Mouse (Mus musculus): ENCODE results near the gene Elk3. TPM values are rescaled to one million over a fixed set of nuclear protein-coding genes. Genes with fewer than 3 reads are reported as not detected.

Elk3 gene
- polyA plus RNA-seq, 1 experiment from 2014 or later: 21.9 TPM

DNA sequence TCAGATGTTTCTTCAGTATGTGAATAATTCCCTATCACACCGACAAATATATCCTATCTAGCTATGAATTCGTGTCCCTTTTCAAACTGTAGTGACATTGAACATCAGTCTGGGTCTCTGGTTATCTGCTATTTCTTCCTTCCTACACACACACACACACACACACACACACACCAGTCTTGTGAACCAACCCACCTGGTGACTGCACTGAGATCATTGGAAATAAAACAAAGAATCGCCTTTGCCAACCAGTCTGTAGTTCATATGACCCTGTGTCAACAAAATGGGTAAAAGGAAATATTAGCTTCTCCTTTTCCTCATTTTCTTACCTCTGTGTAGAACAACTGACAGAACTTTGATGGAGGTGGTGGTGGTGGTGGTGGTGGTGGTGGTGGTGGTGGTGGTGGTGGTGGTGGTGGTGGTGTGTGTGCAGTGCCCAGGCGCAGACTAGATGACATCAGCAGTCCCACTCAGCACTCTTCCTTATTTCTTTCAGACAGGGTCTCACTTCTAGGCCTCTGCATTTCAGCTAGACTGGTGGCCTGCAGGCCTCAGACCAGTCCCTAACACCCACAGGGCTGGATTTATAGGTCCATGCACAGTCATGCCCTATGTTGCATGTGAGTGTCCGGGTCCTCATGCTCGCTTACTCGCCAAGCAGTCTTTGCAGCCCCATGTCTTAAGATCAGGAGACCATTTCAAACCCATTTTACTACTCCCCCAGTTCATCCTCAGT, 64.6 kb downstream of the Elk3 start:
- ATAC-seq: no peak
- H3K36me3 ChIP-seq: no peaks in the 10 kb centered on the region
- no peak overlapping the region for H3K27ac ChIP-seq
- no peak overlapping the region for H3K4me3 ChIP-seq (replicated peaks)
- H3K27me3 ChIP-seq (replicated peaks): no peaks in the 10 kb centered on the region
- no peak overlapping the region for H3K9ac ChIP-seq
- H3K4me1 ChIP-seq (replicated peaks): peaks cover 15% of the 10 kb centered on the region
- no peak overlapping the region for H3K4me2 ChIP-seq (replicated peaks)
- 93% methylated on average over 7 of the region's 7 CpGs for WGBS
- H3K9me3 ChIP-seq: no peaks in the 10 kb centered on the region

DNA sequence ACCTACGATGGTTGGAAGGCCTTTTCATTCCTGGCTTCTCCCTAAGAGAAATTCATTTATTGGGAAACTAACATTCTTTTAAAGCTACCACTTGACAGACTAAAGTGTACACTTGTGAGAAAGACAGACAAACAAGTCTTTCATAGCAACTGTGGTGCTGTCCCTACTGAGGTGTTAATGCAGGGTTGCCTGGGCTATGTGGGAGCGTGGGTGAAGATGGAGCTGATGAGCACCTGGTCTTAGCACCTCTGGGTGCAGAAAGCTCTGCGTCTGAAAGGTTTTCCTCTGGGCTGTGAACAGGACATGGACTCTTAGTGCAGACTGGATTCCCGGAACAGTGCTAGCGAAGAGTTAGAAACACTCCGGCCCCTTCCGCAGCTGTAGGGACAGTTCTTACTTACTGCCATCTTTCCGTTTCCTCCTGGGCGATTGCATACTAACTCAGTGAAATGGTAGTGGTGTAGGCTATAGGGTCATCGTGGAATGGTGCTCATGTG, 66.7 kb downstream of the Elk3 start:
- H3K27ac ChIP-seq: no peak overlapping the region
- WGBS: 88% methylated on average over 10 of the region's 10 CpGs

DNA sequence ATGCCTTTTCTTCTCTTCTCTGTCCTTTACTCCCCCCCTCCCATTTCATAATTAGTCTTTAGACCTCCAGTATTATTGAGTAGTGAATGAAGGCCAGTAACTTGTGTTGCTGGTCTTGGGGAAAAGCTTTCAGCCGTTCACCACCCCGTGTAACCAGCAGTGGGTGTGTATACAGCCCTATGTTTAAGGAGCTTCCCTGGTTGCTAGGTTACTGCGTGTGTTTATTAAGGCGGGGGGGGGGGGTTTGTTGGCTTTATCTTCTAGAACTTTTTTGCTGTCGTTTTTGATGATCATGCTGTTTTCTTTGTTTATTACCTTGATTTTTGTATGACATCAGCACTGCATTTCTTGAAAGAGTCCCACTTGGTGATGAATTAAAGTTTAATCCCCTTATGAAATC, 68.1 kb downstream of the Elk3 start:
- peaks cover 6% of the 10 kb centered on the region; the same call in 1 of the 2 replicates for H3K4me1 ChIP-seq (replicated peaks)
- H3K27ac ChIP-seq: no peak overlapping the region
- H3K4me2 ChIP-seq (replicated peaks): no peak overlapping the region
- H3K4me3 ChIP-seq (replicated peaks): no peak overlapping the region
- WGBS: 11% methylated on average over 5 of the region's 5 CpGs
- no peaks in the 10 kb centered on the region for H3K27me3 ChIP-seq (replicated peaks)
- no peak for ATAC-seq
- H3K9me3 ChIP-seq: no peaks in the 10 kb centered on the region
- no peak overlapping the region for H3K9ac ChIP-seq
- H3K36me3 ChIP-seq: 0 out of 2 replicates have a peak, but pooled peaks cover 3% of the 10 kb centered on the region

More for the DNA sequence above, 66.7 kb downstream of the Elk3 start:
- H3K36me3 ChIP-seq: 0 out of 2 replicates have a peak, but pooled peaks cover under 1% of the 10 kb centered on the region
- H3K4me1 ChIP-seq (replicated peaks): peaks cover 8% of the 10 kb centered on the region; the same call in 1 of the 2 replicates
- no peak for ATAC-seq
- no peak overlapping the region for H3K9ac ChIP-seq
- H3K27me3 ChIP-seq (replicated peaks): no peaks in the 10 kb centered on the region
- H3K4me3 ChIP-seq (replicated peaks): no peak overlapping the region
- H3K4me2 ChIP-seq (replicated peaks): no peak overlapping the region
- no peaks in the 10 kb centered on the region for H3K9me3 ChIP-seq

DNA sequence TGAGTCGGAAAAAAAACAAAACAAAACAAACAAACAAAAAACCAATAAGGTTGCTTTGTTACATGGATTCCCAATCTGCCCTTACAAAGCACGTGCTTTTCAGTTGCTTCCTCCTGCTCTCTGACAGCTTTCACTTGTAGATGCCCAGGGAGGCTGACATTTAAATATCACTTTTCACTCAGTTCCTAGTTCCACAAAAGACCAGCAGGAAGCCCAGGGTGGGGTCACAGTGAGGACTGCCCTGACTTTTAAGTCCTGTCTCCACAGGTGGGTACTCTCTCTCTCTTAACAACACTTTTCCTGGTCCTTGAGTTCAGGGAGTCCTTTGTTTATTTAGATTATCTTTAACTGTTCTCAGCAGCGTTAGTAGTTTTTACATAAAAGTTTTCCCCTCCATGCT, 68.7 kb downstream of the Elk3 start:
- no peak overlapping the region for H3K27ac ChIP-seq
- H3K4me2 ChIP-seq (replicated peaks): no peak overlapping the region
- 0 out of 2 replicates have a peak, but pooled peaks have one; percentile 36 for ATAC-seq
- WGBS: 14% methylated on average over 3 of the region's 3 CpGs
- H3K4me3 ChIP-seq (replicated peaks): no peak overlapping the region
- no peaks in the 10 kb centered on the region for H3K9me3 ChIP-seq
- 0 out of 2 replicates have a peak, but pooled peaks cover 3% of the 10 kb centered on the region for H3K36me3 ChIP-seq
- no peaks in the 10 kb centered on the region for H3K4me1 ChIP-seq (replicated peaks)
- H3K27me3 ChIP-seq (replicated peaks): no peaks in the 10 kb centered on the region
- no peak overlapping the region for H3K9ac ChIP-seq

DNA sequence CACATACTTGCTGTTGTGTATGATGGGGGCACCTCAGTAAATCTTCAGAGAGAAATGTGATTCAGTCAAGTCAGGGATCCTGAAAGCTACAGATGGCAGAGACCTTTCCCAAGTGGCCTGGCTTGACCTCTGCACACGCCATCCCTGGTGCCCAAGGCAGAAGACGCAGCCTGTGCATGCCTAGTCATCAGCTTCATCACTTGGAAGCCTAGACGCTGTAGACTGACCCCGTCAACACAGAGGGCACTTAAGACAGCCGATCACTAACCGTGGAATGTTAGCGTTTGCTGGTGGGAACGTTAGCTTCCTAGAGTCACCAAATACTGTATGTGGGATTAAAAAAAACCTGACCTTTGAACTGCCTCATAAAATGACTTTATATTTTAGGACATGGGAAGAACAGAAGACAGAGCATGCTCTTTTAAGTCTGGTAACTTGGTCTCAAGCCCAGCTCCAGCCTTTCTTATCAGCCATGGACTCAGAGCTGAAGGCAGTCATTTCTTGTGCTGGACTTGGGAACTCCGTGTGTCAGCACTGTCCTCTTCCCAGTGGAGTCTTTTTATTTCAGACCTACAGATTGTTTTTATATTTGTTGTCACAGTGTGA, 71.6 kb downstream of the Elk3 start:
- H3K4me1 ChIP-seq (replicated peaks): no peaks in the 10 kb centered on the region
- 0 out of 2 replicates have a peak, but pooled peaks cover 6% of the 10 kb centered on the region for H3K36me3 ChIP-seq
- no peaks in the 10 kb centered on the region for H3K9me3 ChIP-seq
- WGBS: 77% methylated on average over 9 of the region's 9 CpGs
- H3K9ac ChIP-seq: no peak overlapping the region
- H3K4me3 ChIP-seq (replicated peaks): no peak overlapping the region
- no peak overlapping the region for H3K4me2 ChIP-seq (replicated peaks)
- no peak for ATAC-seq
- no peak overlapping the region for H3K27ac ChIP-seq
- H3K27me3 ChIP-seq (replicated peaks): no peaks in the 10 kb centered on the region

DNA sequence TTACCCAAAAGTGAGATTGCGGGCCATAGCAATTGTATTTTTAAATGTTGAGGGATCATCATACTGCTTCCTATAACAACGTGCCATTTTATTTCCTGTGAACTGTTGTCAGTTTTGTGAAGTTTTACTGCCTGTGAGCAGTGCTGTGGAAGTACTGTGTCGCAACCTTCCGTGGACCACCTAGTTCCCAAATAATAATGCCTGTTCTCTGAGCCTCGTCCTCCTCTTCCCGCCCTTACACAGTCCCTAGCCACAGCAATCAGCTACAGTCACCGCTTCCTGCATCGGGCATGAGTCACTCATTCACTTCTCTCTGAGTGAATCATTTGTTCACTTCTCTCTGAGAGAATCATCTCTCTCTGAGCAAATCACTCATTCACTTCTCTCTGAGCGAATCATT, 76.2 kb downstream of the Elk3 start:
- Histone ChIP-seq H3K9ac (no peak overlapping the region), H3K36me3 (peaks cover 6% of the 10 kb centered on the region; the same call in 1 of the 2 replicates), H3K27me3 (replicated peaks) (no peaks in the 10 kb centered on the region), H3K4me2 (replicated peaks) (no peak overlapping the region), H3K9me3 (no peaks in the 10 kb centered on the region), H3K4me1 (replicated peaks) (no peaks in the 10 kb centered on the region), H3K4me3 (replicated peaks) (no peak overlapping the region), H3K27ac (no peak overlapping the region)
- ATAC-seq: no peak
- WGBS: 93% methylated on average over 9 of the region's 9 CpGs

DNA sequence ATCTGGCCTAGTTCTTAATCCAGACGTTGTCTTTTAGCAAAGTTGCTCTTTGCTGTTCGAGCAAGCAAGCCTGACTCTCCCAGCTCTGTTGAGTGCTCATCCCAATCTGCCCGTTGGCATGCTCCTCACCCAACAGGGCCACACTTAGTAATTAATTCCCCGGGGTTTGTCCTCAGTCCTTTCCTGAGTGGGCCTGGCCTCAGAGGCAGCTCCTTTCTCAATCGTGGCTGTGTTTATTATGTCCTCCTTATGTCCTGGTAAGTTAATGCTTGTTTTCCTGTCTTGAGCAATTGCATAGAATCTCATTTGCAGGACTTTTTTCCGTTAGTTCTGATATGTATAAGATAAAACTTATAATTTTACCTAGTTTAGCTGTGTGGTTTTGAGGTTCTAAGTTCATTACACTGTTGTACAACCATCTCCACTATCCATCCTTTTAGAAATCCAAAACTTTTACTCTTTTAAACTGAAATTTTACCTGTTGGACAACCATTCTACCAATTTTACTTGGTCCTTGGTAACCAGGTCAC, 77.2 kb downstream of the Elk3 start:
- no peak overlapping the region for H3K4me2 ChIP-seq (replicated peaks)
- H3K9me3 ChIP-seq: no peaks in the 10 kb centered on the region
- H3K9ac ChIP-seq: no peak overlapping the region
- H3K4me1 ChIP-seq (replicated peaks): no peaks in the 10 kb centered on the region
- 85% methylated on average over 6 of the region's 6 CpGs for WGBS
- H3K36me3 ChIP-seq: peaks cover 3% of the 10 kb centered on the region; the same call in 1 of the 2 replicates
- ATAC-seq: no peak
- no peaks in the 10 kb centered on the region for H3K27me3 ChIP-seq (replicated peaks)
- H3K4me3 ChIP-seq (replicated peaks): no peak overlapping the region
- H3K27ac ChIP-seq: no peak overlapping the region

DNA sequence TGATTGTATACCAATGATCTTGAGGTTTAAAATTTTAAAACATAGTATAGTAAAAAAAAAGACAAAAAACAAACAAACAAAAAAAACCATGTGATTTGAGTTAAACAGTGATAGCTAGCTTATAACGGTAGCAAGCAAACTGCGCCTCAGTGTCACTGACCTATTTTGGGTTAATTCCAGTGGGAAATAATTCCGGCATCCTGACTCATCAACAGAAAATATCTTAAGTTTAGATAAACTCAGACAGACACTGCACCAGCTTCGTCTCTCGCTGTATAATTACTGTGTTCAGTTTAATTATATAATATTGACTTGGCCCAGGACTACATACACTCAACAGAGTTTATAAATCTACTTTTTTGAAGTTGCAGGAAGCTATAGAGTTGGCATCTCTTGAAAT, 79.0 kb downstream of the Elk3 start:
- H3K27ac ChIP-seq: no peak overlapping the region
- no peak overlapping the region for H3K4me3 ChIP-seq (replicated peaks)
- no peak for ATAC-seq
- H3K9me3 ChIP-seq: no peaks in the 10 kb centered on the region
- no peaks in the 10 kb centered on the region for H3K4me1 ChIP-seq (replicated peaks)
- no peak overlapping the region for H3K9ac ChIP-seq
- whole genome bisulfite sequencing: 89% methylated on average over 5 of the region's 5 CpGs
- no peaks in the 10 kb centered on the region for H3K27me3 ChIP-seq (replicated peaks)
- H3K4me2 ChIP-seq (replicated peaks): no peak overlapping the region
- peaks cover under 1% of the 10 kb centered on the region; the same call in 1 of the 2 replicates for H3K36me3 ChIP-seq

DNA sequence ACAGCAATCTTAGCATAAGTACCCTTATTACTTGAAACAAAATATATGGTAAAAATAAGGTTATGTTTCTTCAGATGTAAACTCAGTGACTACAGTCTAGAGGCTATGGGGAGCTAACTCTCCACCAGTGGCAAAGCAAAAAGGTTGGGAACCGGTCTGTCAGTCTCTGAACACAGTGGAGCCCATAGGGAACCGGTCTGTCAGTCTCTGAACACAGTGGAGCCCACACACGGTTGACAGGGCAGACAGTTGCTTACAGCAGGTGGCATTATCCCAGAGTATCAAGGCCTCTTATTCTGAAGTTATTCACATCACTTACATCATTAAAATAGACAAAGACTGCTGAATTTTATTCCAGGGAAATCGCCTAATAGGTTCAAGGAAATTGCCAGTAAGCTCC, 79.4 kb downstream of the Elk3 start:
- Histone ChIP-seq H3K4me2 (replicated peaks) (no peak overlapping the region), H3K4me1 (replicated peaks) (no peaks in the 10 kb centered on the region), H3K27me3 (replicated peaks) (no peaks in the 10 kb centered on the region), H3K36me3 (no peaks in the 10 kb centered on the region; the same call in 1 of the 2 replicates), H3K4me3 (replicated peaks) (no peak overlapping the region), H3K27ac (no peak overlapping the region), H3K9ac (no peak overlapping the region), H3K9me3 (no peaks in the 10 kb centered on the region)
- 85% methylated on average over 4 of the region's 4 CpGs for WGBS
- ATAC-seq: no peak

DNA sequence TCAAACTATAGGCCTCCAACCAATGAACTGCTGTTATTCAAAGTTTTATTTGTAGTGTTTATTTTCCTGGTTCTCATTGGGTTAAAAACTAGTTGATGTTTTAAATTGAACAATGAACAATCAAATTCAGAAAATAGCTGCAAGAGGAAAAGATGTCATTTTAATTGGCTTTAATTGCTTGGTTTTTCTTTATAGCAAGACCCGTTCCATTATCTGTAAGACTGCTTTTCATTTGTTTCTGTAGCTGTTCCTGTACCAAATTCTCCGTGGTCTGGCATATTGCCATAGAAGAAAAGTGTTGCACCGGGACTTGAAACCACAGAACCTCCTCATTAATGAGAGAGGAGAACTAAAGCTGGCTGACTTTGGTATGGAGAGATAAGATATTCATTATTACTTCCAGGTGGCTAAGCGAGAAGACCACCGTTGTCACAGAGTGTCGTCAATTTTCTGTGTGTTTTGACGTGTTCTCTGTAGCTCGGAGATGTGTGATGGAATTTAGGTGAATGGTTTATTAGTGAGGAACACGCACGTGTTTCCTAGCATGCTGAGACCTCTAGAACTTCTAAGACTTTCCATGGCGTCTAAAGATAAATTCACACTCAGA, 82.4 kb downstream of the Elk3 start:
- 83% methylated on average over 11 of the region's 11 CpGs for WGBS
- no peaks in the 10 kb centered on the region; the same call in 1 of the 2 replicates for H3K36me3 ChIP-seq

DNA sequence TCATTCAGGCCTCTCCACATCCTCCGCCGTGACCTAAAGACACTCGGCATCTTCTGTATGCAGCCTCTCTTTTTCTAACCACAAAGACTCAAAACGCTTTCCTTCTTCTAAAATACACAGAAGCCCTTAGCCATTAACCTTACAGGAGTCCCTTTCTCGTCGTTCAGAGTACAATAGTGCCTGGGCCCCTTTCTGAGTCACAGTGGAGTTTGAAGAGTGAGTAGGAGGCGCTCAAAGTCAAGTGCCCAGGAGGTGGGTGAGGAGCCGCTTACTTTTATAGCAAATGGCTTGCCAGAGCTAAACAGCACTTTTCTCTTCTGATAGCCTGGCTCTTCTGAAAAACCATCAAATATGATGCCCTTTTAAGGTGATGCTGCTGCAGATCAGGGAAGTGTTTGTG, 83.0 kb downstream of the Elk3 start:
- H3K9me3 ChIP-seq: no peaks in the 10 kb centered on the region
- H3K9ac ChIP-seq: no peak overlapping the region
- H3K4me1 ChIP-seq (replicated peaks): no peaks in the 10 kb centered on the region
- H3K36me3 ChIP-seq: no peaks in the 10 kb centered on the region
- no peak for ATAC-seq
- WGBS: 71% methylated on average over 8 of the region's 8 CpGs
- no peak overlapping the region for H3K4me2 ChIP-seq (replicated peaks)
- H3K4me3 ChIP-seq (replicated peaks): no peak overlapping the region
- no peak overlapping the region for H3K27ac ChIP-seq
- no peaks in the 10 kb centered on the region for H3K27me3 ChIP-seq (replicated peaks)

More for the DNA sequence above, 82.4 kb downstream of the Elk3 start:
- Histone ChIP-seq H3K9ac (no peak overlapping the region), H3K4me1 (replicated peaks) (no peaks in the 10 kb centered on the region), H3K4me2 (replicated peaks) (no peak overlapping the region), H3K4me3 (replicated peaks) (no peak overlapping the region), H3K27me3 (replicated peaks) (no peaks in the 10 kb centered on the region), H3K9me3 (no peaks in the 10 kb centered on the region), H3K27ac (no peak overlapping the region)
- ATAC-seq: no peak

DNA sequence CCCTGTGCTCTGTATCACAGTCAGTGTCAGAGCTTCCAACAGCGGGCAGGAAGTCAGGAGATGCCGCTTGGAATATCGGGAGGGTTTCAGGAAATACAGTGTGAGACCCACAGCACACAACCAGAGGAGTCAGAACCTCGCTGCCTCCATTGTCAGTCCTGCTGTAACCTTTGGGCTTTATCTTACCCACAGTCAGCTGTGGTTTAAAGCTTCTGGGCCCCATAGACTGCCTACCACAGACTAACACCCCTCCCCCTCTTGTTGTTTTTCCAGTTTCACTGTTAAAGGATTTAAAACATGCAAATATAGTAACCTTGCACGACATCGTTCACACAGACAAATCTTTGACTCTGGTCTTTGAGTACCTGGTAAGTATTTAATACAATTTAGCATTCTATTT, 85.2 kb downstream of the Elk3 start:
- no peaks in the 10 kb centered on the region for H3K4me1 ChIP-seq (replicated peaks)
- WGBS: 89% methylated on average over 6 of the region's 6 CpGs

More for the DNA sequence above, 85.2 kb downstream of the Elk3 start:
- Histone ChIP-seq H3K9me3 (no peaks in the 10 kb centered on the region), H3K4me3 (replicated peaks) (no peak overlapping the region), H3K27me3 (replicated peaks) (no peaks in the 10 kb centered on the region), H3K36me3 (no peaks in the 10 kb centered on the region), H3K9ac (no peak overlapping the region), H3K27ac (no peak overlapping the region), H3K4me2 (replicated peaks) (no peak overlapping the region)
- ATAC-seq: no peak

Measured in intestine, embryonic 15.5 days (tissue).